Mouse (Mus musculus): ENCODE data around the gene Drd2. TPM values are rescaled to one million over a fixed set of nuclear protein-coding genes. Genes with fewer than 3 reads are reported as not detected.

Drd2 gene
- polyA plus RNA-seq, 1 experiment from 2014 or later, result 0.09 TPM

Other genes starting within 250 kb of the Drd2 start
- not detected in 2 replicates for gene Gm4894, start 90.1 kb upstream of the Drd2 start, polyA plus RNA-seq (2015; fragmentation: Nextera tagmentation; extraction: Ambion mirVana)
- not detected in 2 replicates for gene Ankk1, start 86.4 kb downstream of the Drd2 start, polyA plus RNA-seq (2015; fragmentation: Nextera tagmentation; extraction: Ambion mirVana)
- 0.85 and 1.1 TPM in 2 replicates for gene Ttc12, start 145.6 kb downstream of the Drd2 start, polyA plus RNA-seq (2015; fragmentation: Nextera tagmentation; extraction: Ambion mirVana)

Measured in intestine, embryonic 15.5 days (tissue).